Mouse (Mus musculus) embryonic facial prominence, embryonic 14.5 days (tissue): ENCODE measurements around the gene Gm45521. TPM values are rescaled to one million over a fixed set of nuclear protein-coding genes. Genes with fewer than 3 reads are reported as not detected.
"Not testable (repeated sequence)": the region's sequence is repeated elsewhere in the genome, so short reads cannot be mapped to it uniquely, and the experiment has no call there.

Experiments
- ATAC-seq: fragments of 200-750 bp; cut with Nextera tagmentation; 2 replicates; pipeline ENCODE4 v1.8.0; 2017; ENCODE audit warnings: low read depth, moderate number of reproducible peaks, moderate TSS enrichment
- DNase-seq: peaks from one replicate; pipeline ENCODE4 v3.0.0-alpha.2; 2015; ENCODE audit warnings: low spot score
- H3K27ac ChIP-seq: fragments of 300-500 bp; sonication (generic); replicated peaks from 2 replicates; pipeline ENCODE4 v1.5.1; 2014; ENCODE audit warnings: low read depth, mild to moderate bottlenecking, low read length, moderate library complexity
- H3K27me3 ChIP-seq: fragments of 300-500 bp; sonication (generic); replicated peaks from 2 replicates; pipeline ENCODE4 v1.6.1; 2014; ENCODE audit warnings: low read length; ENCODE audit not compliant: control insufficient read depth, insufficient read depth
- H3K36me3 ChIP-seq: fragments of 300-500 bp; sonication (generic); 2 replicates; pipeline ENCODE4 v1.6.1; 2014; ENCODE audit warnings: low read length, mixed read lengths; ENCODE audit not compliant: control insufficient read depth, insufficient read depth
- H3K4me1 ChIP-seq: fragments of 300-500 bp; sonication (generic); 2 replicates; pipeline ENCODE4 v1.6.1; 2014; ENCODE audit warnings: antibody characterized with exemption, low read length; ENCODE audit not compliant: control insufficient read depth, insufficient read depth
- H3K4me2 ChIP-seq: fragments of 300-500 bp; sonication (generic); 2 replicates; pipeline ENCODE4 v1.6.1; 2014; ENCODE audit warnings: low read depth, mild to moderate bottlenecking, low read length, moderate library complexity, mixed read lengths
- H3K4me3 ChIP-seq: fragments of 300-500 bp; sonication (generic); 2 replicates; pipeline ENCODE4 v1.5.1; 2014; ENCODE audit warnings: low read depth, mild to moderate bottlenecking, low read length
- H3K9ac ChIP-seq: fragments of 300-500 bp; sonication (generic); 2 replicates; pipeline ENCODE4 v1.6.1; 2014; ENCODE audit warnings: low read depth, mild to moderate bottlenecking, low read length, moderate library complexity, mixed read lengths
- H3K9me3 ChIP-seq: fragments of 300-500 bp; sonication (generic); 2 replicates; pipeline ENCODE4 v1.6.1; 2016; ENCODE audit warnings: low read length; ENCODE audit not compliant: control insufficient read depth
- WGBS: fragments of 180-500 bp; shearing (Covaris S2); extraction: QIAGEN DNeasy Blood & Tissue Kit; methylation state at CpG from one replicate; pipeline ENCODE4 v1.1.7; 2014; 5-methylcytosine and 5-hydroxymethylcytosine counted together
- polyA plus RNA-seq: library from polyadenylated mRNA; unstranded; fragments of >200 nt; fragmentation: Nextera tagmentation; extraction: Ambion mirVana; gene quantifications from 2 replicates; pipeline ENCODE4 v1.2.1, GENCODE M21; 2014

Gm45521 gene
- polyA plus RNA-seq, 1 experiment from 2014 or later, result not detected

GRCm38 (mm10) chr14:7999435-7999834 is 42.3 kb downstream of the Gm45521 start:
- Histone ChIP-seq H3K4me1 (peaks cover 14% of the 10 kb centered on the region; the same call in 1 of the 2 replicates), H3K4me3 (no peak overlapping the region), H3K36me3 (no peaks in the 10 kb centered on the region), H3K27ac (no peak overlapping the region), H3K4me2 (no peak overlapping the region), H3K9me3 (no peaks in the 10 kb centered on the region), H3K27me3 (peaks cover 26% of the 10 kb centered on the region), H3K9ac (no peak overlapping the region)
- 70% methylated on average over 5 of the region's 5 CpGs for WGBS
- ATAC-seq (no peak), DNase-seq (peak; percentile 36)

DNA sequence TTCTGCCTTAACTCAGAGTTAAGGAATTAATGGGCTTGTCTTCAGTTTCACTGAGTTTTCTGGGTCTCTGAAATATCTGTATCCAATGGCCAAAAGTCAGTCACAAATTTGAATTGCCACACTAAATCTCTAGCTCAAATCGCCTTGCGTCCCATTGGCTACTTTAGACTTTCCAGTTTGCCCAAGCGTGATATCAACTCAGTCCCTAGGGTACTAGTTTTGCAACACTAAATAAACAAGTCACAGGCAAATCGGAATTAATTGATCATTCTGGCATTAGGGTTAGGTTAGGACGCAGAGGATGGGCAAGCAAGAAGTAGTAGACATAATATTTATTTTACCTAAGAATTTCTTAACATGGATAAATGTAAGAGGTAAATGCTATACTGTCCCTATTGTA is 43.2 kb downstream of the Gm45521 start:
- ATAC-seq (no peak), DNase-seq (no peak)
- H3K4me1 ChIP-seq, result peaks cover 14% of the 10 kb centered on the region; the same call in 1 of the 2 replicates
- no peak overlapping the region for H3K4me3 ChIP-seq
- H3K9me3 ChIP-seq, result no peaks in the 10 kb centered on the region
- H3K27me3 ChIP-seq, result peaks cover 26% of the 10 kb centered on the region
- no peak overlapping the region for H3K4me2 ChIP-seq
- no peaks in the 10 kb centered on the region for H3K36me3 ChIP-seq
- WGBS, result 81% methylated on average over 5 of the region's 5 CpGs
- no peak overlapping the region for H3K9ac ChIP-seq
- H3K27ac ChIP-seq, result no peak overlapping the region

GRCm38 (mm10) chr14:8000831-8001685 is 44.0 kb downstream of the Gm45521 start:
- Histone ChIP-seq H3K27me3 (peaks cover 26% of the 10 kb centered on the region), H3K27ac (no peak overlapping the region), H3K36me3 (no peaks in the 10 kb centered on the region), H3K9ac (no peak overlapping the region), H3K4me2 (no peak overlapping the region), H3K9me3 (no peaks in the 10 kb centered on the region), H3K4me1 (peaks cover 14% of the 10 kb centered on the region; the same call in 1 of the 2 replicates), H3K4me3 (no peak overlapping the region)
- ATAC-seq (no peak), DNase-seq (peak; percentile 40)
- WGBS, result 24% methylated on average over 17 of the region's 17 CpGs

GRCm38 (mm10) chr14:8002432-8003092 is 45.5 kb downstream of the Gm45521 start, which contains the start of gene Abhd6:
Gene Abhd6 (plus strand): TSS chr14:8002902.
- Histone ChIP-seq H3K27me3 (peaks cover 26% of the 10 kb centered on the region), H3K4me3 (peak within 1 kb of the TSS; percentile 67), H3K36me3 (no peaks in the 10 kb centered on the region), H3K9me3 (no peaks in the 10 kb centered on the region), H3K4me2 (peak within 1 kb of the TSS; percentile 70), H3K4me1 (peaks cover 12% of the 10 kb centered on the region; the same call in 1 of the 2 replicates), H3K27ac (no peak within 1 kb of the TSS; the same call in 1 of the 2 replicates), H3K9ac (peak within 1 kb of the TSS; percentile 63)
- DNase-seq (peak; percentile 90), ATAC-seq (peak; percentile 90)
- 2% methylated on average over 35 of the region's 38 CpGs for WGBS

DNA sequence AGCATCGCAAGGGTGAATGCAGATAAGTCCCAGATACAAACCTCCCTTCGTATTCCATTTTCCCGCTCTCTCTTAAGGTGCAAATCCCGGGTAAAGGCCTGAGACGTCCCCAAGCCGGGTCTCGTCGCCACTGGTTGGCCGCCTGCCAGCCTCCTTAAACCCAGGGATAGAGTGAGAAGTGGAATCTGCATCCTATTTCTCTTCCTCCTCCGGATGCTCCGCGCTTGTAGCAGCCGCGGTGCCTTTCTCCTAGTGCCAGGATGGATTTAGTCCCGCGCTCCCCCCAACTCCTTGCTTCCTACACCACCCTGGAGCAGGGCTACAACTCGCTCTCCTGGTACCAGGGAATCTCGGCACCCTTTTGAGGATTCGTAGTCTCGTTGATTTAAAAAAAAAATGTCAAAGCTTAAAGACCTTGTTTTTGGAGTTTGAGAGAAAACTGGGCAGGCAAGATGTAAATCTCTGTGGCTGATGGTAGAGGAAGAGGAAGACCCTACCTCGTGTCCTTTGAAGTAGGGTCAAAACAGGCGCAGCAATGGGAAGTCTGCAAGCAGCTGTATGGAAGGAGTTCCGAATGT is 46.1 kb downstream of the Gm45521 start:
- Histone ChIP-seq H3K27ac (no peak overlapping the region; the same call in 1 of the 2 replicates), H3K4me3 (peak overlapping the region; percentile 67), H3K9me3 (no peaks in the 10 kb centered on the region), H3K27me3 (peaks cover 26% of the 10 kb centered on the region), H3K36me3 (no peaks in the 10 kb centered on the region), H3K4me1 (peaks cover 12% of the 10 kb centered on the region; the same call in 1 of the 2 replicates), H3K9ac (peak overlapping the region; percentile 63), H3K4me2 (peak overlapping the region; percentile 70)
- peak; percentile 72 for DNase-seq
- WGBS, result under 1% methylated on average over 23 of the region's 23 CpGs
- peak; percentile 42 for ATAC-seq

GRCm38 (mm10) chr14:8003727-8004670 is 46.9 kb downstream of the Gm45521 start:
- DNase-seq (no peak), ATAC-seq (no peak)
- 36% methylated on average over 18 of the region's 18 CpGs for WGBS
- peaks cover 12% of the 10 kb centered on the region; the same call in 1 of the 2 replicates for H3K4me1 ChIP-seq
- no peaks in the 10 kb centered on the region for H3K9me3 ChIP-seq
- no peaks in the 10 kb centered on the region for H3K36me3 ChIP-seq
- peak overlapping the region; percentile 67 for H3K4me3 ChIP-seq
- H3K4me2 ChIP-seq, result peak overlapping the region; percentile 70
- no peak overlapping the region for H3K27ac ChIP-seq
- peak overlapping the region; percentile 63; the same call in 1 of the 2 replicates for H3K9ac ChIP-seq
- peaks cover 26% of the 10 kb centered on the region for H3K27me3 ChIP-seq

GRCm38 (mm10) chr14:8006061-8006460 is 49.0 kb downstream of the Gm45521 start:
- H3K36me3 ChIP-seq, H3K4me3 ChIP-seq, DNase-seq, H3K9me3 ChIP-seq, H3K4me2 ChIP-seq, H3K27ac ChIP-seq, ATAC-seq, H3K9ac ChIP-seq: not testable (repeated sequence)
- WGBS, result 52% methylated on average over 3 of the region's 3 CpGs
- H3K27me3 ChIP-seq, result peaks cover 10% of the 10 kb centered on the region
- H3K4me1 ChIP-seq, result peaks cover 12% of the 10 kb centered on the region; the same call in 1 of the 2 replicates
